Mouse (Mus musculus): Measurements from ENCODE around the gene Slc26a11.

Gene Slc26a11

DNA sequence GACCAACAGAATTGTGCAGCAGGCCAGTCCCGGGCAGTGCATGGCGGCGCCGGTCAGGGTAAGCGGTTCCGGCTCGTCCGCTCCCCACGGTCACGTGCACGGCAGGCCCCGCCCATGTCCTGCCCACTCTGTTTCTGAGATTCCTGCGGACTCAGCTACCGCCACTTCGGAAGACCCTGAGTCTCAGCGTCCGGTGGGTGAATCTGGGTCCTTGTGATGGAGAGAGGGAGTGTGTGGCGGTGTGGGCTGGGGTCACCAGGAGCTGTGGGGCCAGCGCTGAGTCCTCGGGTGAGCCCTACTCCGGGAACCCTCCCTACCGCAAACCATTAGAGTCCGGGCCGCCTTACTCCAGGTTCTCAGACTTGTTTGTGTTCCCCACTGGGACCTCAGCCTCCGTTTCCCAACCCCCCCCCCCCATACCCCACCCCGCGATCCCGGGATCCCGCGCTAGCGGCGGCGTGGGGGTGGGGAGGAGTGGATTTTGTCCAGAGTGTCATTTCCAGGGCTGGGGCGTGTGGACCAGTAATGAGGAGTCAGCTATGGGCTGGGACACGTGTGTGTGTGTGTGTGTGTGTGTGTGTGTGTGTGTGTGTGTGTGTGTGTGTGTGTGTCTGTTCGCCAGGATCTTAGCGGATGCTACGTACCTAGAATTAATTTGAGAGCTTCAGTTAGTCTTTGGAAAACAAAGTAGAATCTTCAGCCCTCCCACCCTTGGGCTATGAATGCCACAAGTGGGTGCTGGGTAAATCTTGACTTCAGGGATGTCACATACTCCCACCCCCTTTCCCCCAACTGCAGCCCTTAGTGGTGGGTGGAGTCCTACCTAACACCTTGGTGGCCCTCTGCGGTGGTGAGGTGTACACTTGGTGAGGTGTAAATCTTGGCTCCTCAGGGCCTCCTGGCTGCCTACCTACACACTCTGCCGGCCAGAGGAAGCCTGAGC lies at the start of gene Slc26a11, which contains the start of gene Sgsh:
Gene Slc26a11 (plus strand): TSS at position 115 of the 943 bp plus-strand sequence.
Gene Sgsh (minus strand): TSS at position 94 of the 943 bp plus-strand sequence.
- ChIA-PET CTCF (interaction anchor here (0.6 to 1.5 kb wide), 11 partner anchors 8 to 1305 kb away, joined by 3 to 4 read pairs (median 3); no protein-coding TSS in a partner anchor), POLR2A (interaction anchor here (0.5 to 2.2 kb wide), 26 partner anchors 9 to 587 kb away, joined by 3 to 8 read pairs (median 4); partner anchors contain the start of genes Baiap2 (in 1 of the 4) and Rnf213 (in 1 of the 4))

DNA sequence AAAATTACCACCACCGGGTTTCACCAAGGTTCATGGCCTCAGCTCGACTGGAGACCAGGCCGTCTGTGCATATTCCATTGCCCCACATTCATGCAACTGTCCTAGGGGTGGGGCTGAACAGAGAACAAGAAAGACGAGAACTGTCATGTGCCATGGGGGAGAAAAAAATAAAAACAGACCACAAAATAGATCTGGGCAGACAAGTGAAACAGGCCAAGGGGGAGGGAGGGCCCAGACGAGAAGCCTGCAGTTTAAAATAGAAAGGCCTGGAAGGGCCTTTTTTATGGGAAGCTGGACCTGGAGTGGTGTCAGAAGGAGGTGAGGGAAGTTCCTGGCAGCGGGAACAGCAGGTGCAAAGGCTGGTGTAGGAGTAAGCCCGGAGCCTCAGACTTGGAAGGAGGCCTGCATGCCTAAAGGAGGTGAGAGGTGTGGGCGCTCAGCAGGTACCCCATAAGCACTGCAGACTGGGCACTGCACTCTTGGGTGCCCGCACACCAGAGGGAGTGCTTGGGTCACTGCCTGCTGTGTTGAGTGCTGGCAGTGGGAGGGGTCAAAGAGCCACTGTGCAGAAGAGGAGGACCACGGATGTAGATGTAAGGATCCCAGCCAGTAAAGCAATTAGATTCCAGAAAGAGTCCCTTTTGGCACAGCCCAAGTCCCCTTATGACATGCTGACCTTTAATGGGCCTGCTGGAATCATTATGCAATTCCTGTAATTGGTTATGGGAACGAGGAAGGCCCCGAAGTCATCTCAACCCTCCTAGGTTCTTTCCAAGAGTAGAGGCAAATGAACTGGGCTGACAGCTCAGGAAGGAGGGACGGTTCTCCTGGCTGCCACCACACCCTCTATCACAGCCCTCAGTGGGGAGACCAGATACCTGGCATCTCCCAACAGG lies 48.3 kb upstream of the Slc26a11 start:
- ChIA-PET CTCF (interaction anchor here in 2 of 4 experiments (0.5 to 2.6 kb wide), 5 partner anchors 18 to 66 kb away, joined by 3 to 11 read pairs (median 5); no protein-coding TSS in a partner anchor), POLR2A (interaction anchor here (0.6 to 4.5 kb wide), 10 partner anchors 7 to 636 kb away, joined by 3 to 26 read pairs (median 3); partner anchors contain the start of genes Baiap2 (in 1 of the 4), Sgsh (in 1 of the 4) and Slc26a11 (in 1 of the 4))

DNA sequence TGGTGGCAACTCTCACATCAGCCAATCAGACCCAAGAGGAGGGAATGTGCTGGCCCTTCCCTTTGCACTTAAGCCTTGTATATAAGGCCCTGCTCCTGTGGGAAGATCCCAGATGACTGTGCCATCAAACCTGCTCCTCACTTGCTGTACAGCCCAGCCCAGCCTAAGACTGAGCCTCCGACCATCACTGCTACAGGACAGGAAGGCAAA lies 47.8 kb upstream of the Slc26a11 start, which contains the start of gene Card14:
Gene Card14 (plus strand): TSS at position 111 of the 210 bp plus-strand sequence.
- POLR2A ChIA-PET: interaction anchor here in 2 of 4 experiments (0.7 to 1.6 kb wide), 2 partner anchors 10 to 91 kb away, joined by 3 to 4 read pairs; no protein-coding TSS in a partner anchor
- CTCF ChIA-PET: no interaction called here

DNA sequence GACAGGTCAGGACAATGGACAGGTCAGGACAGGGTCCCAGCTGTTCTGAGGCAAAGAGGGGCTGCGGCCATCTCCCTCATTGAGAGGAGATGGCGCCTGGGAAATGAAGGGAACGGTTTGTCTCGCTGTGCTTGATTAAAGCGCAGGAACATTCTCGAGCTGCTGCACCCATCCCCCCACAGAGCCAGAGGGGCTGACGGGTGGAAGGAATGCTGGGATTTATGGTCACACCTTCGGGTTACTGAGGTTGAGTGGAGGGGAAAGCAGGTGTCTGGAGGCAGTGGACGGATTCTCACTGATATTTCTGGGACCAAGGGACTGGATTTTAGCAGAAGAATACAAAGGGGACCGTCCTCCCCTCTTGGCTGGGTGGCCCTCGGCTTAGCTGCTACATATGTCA lies 47.4 kb upstream of the Slc26a11 start:
- ChIA-PET POLR2A (interaction anchor here in 2 of 4 experiments (0.7 to 1.6 kb wide), 2 partner anchors 10 to 90 kb away, joined by 3 to 4 read pairs; no protein-coding TSS in a partner anchor), CTCF (no interaction called here)

GRCm38 (mm10) chr11:119310621-119311020 lies 44.7 kb upstream of the Slc26a11 start:
- ChIA-PET POLR2A (interaction anchor here in 2 of 4 experiments (1.4 to 2.7 kb wide), 2 partner anchors 11 to 146 kb away, joined by 3 to 9 read pairs; partner anchors contain the start of gene Eif4a3 (in 1 of the 2)), CTCF (interaction anchor here in 1 of 4 experiments (0.9 kb wide), 1 partner anchor 620 kb away, joined by 3 read pairs; no protein-coding TSS in a partner anchor)

DNA sequence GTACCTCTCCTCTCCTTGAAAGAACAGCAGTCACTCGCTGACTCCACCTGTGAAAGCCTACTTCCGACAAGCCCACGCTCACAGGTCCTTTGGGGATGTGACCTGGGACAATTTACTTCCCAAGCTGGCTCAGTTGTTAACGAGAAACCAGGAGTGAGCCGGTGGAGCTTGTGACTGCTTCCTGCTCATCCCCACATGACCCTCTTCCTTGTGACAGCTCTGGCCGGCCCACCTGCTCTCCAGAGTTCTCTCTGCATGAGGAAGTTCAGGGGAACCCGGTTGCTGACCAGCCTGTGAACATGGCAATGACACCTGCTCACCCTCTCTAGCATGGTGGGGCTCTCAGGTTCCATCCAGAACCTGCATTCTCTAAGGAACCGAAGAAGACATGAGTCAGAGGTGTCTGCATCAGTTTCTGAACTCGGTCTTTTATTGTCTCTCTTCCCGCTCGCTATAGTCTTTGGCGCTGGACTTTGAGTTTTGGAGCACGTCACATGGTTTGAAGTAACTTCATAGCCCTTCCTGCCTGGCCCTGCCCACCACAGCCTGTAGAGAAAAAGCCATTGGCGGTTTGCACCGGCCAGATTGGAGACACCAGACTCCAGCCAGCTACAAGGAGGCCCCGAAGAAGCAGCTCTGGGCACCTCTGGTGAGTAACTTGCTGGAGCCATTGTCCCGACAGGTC lies 41.0 kb upstream of the Slc26a11 start:
- CTCF ChIA-PET: interaction anchor here (0.7 to 1.6 kb wide), 6 partner anchors 9 to 177 kb away, joined by 3 to 5 read pairs (median 4); partner anchors contain the start of gene Endov (in 1 of the 4)

GRCm38 (mm10) chr11:119316720-119317119 lies 38.6 kb upstream of the Slc26a11 start:
- CTCF ChIA-PET: interaction anchor here in 2 of 4 experiments (0.7 to 1.6 kb wide), 3 partner anchors 10 to 119 kb away, joined by 3 to 4 read pairs (median 3); no protein-coding TSS in a partner anchor
- POLR2A ChIA-PET: interaction anchor here in 3 of 4 experiments (0.6 to 1.8 kb wide), 8 partner anchors 8 to 85 kb away, joined by 3 to 5 read pairs (median 3); partner anchors contain the start of gene Eif4a3 (in 1 of the 3)

More for the DNA sequence above, 41.0 kb upstream of the Slc26a11 start:
- POLR2A ChIA-PET: interaction anchor here (0.5 to 4.3 kb wide), 21 partner anchors 8 to 628 kb away, joined by 3 to 26 read pairs (median 3); partner anchors contain the start of genes Baiap2 (in 1 of the 4), Eif4a3 (in 1 of the 4) and Rnf213 (in 1 of the 4)

DNA sequence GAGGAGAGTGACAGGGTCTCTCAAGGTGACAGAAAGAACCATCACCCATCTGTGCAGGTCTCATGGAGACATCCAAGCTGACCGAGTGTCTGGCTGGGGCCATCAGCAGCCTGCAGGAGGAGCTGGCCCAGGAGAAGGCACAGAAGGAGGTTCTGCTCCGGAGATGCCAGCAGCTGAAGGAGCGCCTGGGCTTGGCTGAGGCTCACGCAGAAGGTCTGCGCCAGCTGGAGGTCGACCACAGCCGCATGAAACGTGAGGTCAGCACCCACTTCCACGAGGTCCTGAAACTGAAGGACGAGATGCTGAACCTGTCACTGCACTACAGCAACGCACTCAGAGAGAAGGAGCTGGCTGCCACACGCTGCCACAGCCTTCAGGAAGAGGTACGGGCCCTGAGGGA lies 32.8 kb upstream of the Slc26a11 start:
- CTCF ChIA-PET: interaction anchor here in 1 of 4 experiments (0.9 to 1.3 kb wide), 2 partner anchors 9 to 10 kb away, joined by 3 to 4 read pairs; no protein-coding TSS in a partner anchor
- POLR2A ChIA-PET: interaction anchor here in 3 of 4 experiments (0.5 to 2.2 kb wide), 6 partner anchors 8 to 152 kb away, joined by 3 to 11 read pairs (median 4); no protein-coding TSS in a partner anchor

DNA sequence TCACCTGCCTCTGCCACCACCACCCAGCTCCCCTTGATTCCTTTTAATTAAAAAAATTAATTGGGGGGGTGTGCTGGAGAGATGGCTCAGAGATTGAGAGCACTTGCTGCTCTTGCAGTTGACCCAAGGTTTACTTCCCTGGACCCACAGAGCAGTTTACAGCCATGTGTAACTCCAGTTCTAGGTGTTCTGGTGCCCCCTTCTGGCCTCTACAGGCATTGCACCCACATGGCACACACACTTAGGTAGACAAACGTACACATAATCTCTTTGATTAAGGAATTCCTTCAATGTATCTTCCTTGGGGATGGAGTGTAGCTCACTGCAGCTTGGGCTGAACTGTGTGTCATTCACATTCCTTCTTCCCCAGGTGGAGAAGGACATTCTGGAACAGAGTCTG lies 30.3 kb upstream of the Slc26a11 start:
- POLR2A ChIA-PET: interaction anchor here in 2 of 4 experiments (1.0 to 1.5 kb wide), 3 partner anchors 11 to 19 kb away, joined by 3 to 4 read pairs (median 3); no protein-coding TSS in a partner anchor

DNA sequence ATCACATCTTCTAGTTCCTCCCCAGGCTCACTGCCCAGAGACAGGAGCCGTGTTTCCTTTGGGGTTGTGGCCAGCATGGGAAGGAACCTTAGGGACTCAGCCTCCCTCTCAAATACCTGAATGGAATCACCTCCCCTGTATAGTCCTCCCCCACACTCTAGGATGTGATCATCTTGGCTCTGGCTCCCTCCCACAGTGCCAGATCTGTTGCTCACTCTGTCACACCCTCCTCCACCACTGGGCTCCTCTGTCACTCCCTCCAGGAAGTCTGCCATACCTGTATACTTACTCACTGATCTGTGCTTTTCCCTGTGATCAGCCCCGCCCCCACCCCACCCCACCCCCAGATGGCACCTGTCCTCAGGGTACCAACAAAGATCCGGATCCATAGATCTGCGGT lies 24.8 kb upstream of the Slc26a11 start:
- CTCF ChIA-PET: interaction anchor here in 2 of 4 experiments (0.5 to 0.9 kb wide), 3 partner anchors 33 to 139 kb away, joined by 3 to 4 read pairs (median 3); no protein-coding TSS in a partner anchor

More for the DNA sequence above, 30.3 kb upstream of the Slc26a11 start:
- CTCF ChIA-PET: interaction anchor here (0.5 to 2.8 kb wide), 13 partner anchors 12 to 1596 kb away, joined by 3 to 9 read pairs (median 4); partner anchors contain the start of genes Sgsh (in 2 of the 4), Slc26a11 (in 2 of the 4) and Gaa (in 1 of the 4)

DNA sequence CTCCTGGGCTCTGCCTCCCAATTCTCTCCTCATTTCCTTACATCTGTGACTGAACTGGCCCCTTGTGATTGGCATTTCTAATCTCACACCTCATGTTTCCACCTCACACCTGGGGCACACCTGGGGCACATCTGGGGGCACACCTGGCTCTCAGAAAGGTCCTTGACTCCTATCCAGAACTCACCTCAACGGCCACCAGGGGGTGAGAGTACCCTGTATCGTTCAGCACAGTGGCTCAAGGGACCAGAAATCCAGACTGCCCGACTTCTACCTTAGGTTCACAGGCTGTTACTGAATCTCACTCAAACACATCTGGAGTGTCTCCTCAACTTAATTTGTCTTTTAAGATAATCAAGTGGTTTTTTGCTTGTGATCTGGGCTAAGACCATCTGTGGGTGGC lies 23.4 kb upstream of the Slc26a11 start:
- CTCF ChIA-PET: no interaction called here
- POLR2A ChIA-PET: interaction anchor here in 2 of 4 experiments (0.6 to 1.3 kb wide), 4 partner anchors 10 to 72 kb away, joined by 3 to 6 read pairs (median 3); no protein-coding TSS in a partner anchor

More for the DNA sequence above, 24.8 kb upstream of the Slc26a11 start:
- POLR2A ChIA-PET: interaction anchor here in 2 of 4 experiments (0.6 to 1.3 kb wide), 3 partner anchors 16 to 31 kb away, joined by 3 to 6 read pairs (median 3); no protein-coding TSS in a partner anchor

GRCm38 (mm10) chr11:119338271-119339059 lies 16.9 kb upstream of the Slc26a11 start:
- ChIA-PET POLR2A (interaction anchor here in 2 of 4 experiments (0.6 to 1.0 kb wide), 2 partner anchors 39 to 1740 kb away, joined by 3 to 4 read pairs; partner anchors contain the start of gene Eif4a3 (in 1 of the 2)), CTCF (no interaction called here)

DNA sequence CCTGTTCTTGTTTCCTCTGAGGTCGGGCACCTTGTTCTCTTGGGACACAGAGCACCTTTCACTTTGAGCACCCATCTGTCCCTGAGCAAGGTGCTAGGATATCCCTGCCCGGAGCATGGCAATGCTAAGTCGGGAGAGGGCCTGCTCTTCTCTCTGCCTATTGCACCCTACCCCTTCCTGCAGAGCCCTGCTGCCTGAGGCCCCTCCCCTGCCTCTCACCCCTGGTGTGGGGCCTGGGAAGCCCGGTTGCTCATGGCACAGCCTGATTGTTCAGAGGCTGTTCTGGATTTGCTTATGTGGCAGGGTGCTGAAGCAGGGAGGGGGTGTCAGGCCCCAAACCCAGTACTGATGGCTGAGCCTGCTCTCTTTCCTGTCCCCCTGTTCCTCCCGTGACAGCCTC lies 16.2 kb upstream of the Slc26a11 start:
- ChIA-PET POLR2A (no interaction called here), CTCF (no interaction called here)

- POLR2A ChIA-PET: interaction anchor here in 2 of 4 experiments (0.8 to 1.6 kb wide), 4 partner anchors 14 to 150 kb away, joined by 4 to 5 read pairs (median 4); no protein-coding TSS in a partner anchor
Measured at GRCm38 (mm10) chr11:119339637-119340036, 15.7 kb upstream of the Slc26a11 start.

DNA sequence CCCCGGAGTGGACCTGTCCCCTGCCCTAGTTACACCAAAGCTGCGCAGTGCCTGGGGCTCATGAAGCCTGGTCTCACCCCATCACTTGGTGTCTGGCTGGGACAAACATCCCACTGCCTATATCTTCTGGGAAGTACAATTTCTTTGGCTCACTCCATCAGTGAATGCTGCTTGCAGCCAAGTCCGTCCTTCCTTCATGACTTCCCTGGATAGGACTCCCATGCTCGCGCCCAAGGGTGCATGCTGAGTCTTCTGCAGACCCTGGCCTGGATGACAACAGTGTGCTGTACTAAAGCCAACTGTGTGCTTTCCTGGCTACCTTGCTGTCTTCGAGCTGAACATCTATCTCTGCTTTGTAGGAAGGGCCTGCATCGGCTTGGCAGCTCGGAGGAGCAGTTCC lies 11.2 kb upstream of the Slc26a11 start:
- CTCF ChIA-PET: interaction anchor here in 2 of 4 experiments (0.5 to 1.4 kb wide), 4 partner anchors 19 to 819 kb away, joined by 3 to 5 read pairs (median 3); no protein-coding TSS in a partner anchor
- POLR2A ChIA-PET: interaction anchor here in 2 of 4 experiments (1.5 to 2.1 kb wide), 2 partner anchors 11 to 12 kb away, joined by 7 read pairs; partner anchors contain the start of genes Sgsh (in 2 of the 2) and Slc26a11 (in 2 of the 2)

More at GRCm38 (mm10) chr11:119339637-119340036, 15.7 kb upstream of the Slc26a11 start:
- CTCF ChIA-PET: interaction anchor here in 3 of 4 experiments (0.6 to 2.0 kb wide), 11 partner anchors 11 to 152 kb away, joined by 3 to 14 read pairs (median 4); partner anchors contain the start of gene Endov (in 1 of the 3)

All from embryonic stem cell, embryonic (primary cell).